In genomic region chr6:16727256-16727890, GRCm38 (mm10) we compare ENCODE assay signal across 14 mouse cellular contexts.
DNase-seq lines count a peak whose midpoint lies in the region; ATAC-seq and TF ChIP-seq lines count a peak whose summit lies in the region.
"Had no signal": no experiment of that assay in that cellular context is flagged by ENCODE, and none has a peak within 500 bp of the region (broad histone marks: within the 10 kb centered on the region; RNA-seq: fewer than 3 reads in every experiment).

No protein-coding gene starts in this region.

- 8% methylated on average over 13 of the region's 13 CpGs for WGBS in forebrain, embryonic 10.5 days
- 8% methylated on average over 13 of the region's 13 CpGs for WGBS in hindbrain, embryonic 14.5 days
- WGBS in midbrain, postnatal 0 days = 12% methylated on average over 13 of the region's 13 CpGs
- WGBS in intestine, embryonic 16.5 days = 44% methylated on average over 13 of the region's 13 CpGs

- H3K9ac ChIP-seq in hindbrain, embryonic 14.5 days = 0 out of 2 replicates have a peak overlapping the region, but pooled peaks have one; percentile 37
- no peak overlapping the region for H3K9ac ChIP-seq in midbrain, postnatal 0 days (replicated peaks; ENCODE audit: low read length, poor library complexity, severe bottlenecking)
- no peak overlapping the region for H3K9ac ChIP-seq in intestine, embryonic 16.5 days (ENCODE audit: low read depth, low read length)
- H3K9ac ChIP-seq: limb, embryonic 13.5 days; lung, embryonic 15.5 days had no signal

- H3K27me3 ChIP-seq in forebrain, embryonic 10.5 days (ENCODE audit: poor library complexity, severe bottlenecking) = peaks cover 19% of the 10 kb centered on the region; the same call in 1 of the 2 replicates
- no peaks in the 10 kb centered on the region for H3K27me3 ChIP-seq in hindbrain, embryonic 14.5 days (ENCODE audit: control insufficient read depth, insufficient read depth, low read length)
- H3K27me3 ChIP-seq in midbrain, postnatal 0 days (ENCODE audit: insufficient read depth, low read length) = no peaks in the 10 kb centered on the region
- no peaks in the 10 kb centered on the region for H3K27me3 ChIP-seq in intestine, embryonic 16.5 days (replicated peaks; ENCODE audit: control insufficient read depth, insufficient read depth, low read length)
- H3K27me3 ChIP-seq: limb, embryonic 13.5 days; lung, embryonic 15.5 days had no signal

- H3K36me3 ChIP-seq in forebrain, embryonic 10.5 days (replicated peaks) = no peaks in the 10 kb centered on the region
- no peaks in the 10 kb centered on the region for H3K36me3 ChIP-seq in hindbrain, embryonic 14.5 days (replicated peaks; ENCODE audit: control insufficient read depth, insufficient read depth)
- H3K36me3 ChIP-seq in midbrain, postnatal 0 days (ENCODE audit: insufficient read depth, low read length) = no peaks in the 10 kb centered on the region
- H3K36me3 ChIP-seq in intestine, embryonic 16.5 days (ENCODE audit: control insufficient read depth, insufficient read depth, low read length) = no peaks in the 10 kb centered on the region
- H3K36me3 ChIP-seq: limb, embryonic 13.5 days; lung, embryonic 15.5 days had no signal

- no peak for TF ChIP-seq CTCF in midbrain, postnatal 0 days (IDR thresholded peaks at IDR 0.05)

- ATAC-seq in hindbrain, embryonic 14.5 days (ENCODE audit: low FRiP score) = peak; percentile 91
- no peak for ATAC-seq in midbrain, postnatal 0 days (ENCODE audit: low FRiP score)
- ATAC-seq in intestine, embryonic 16.5 days = no peak

- peaks cover 31% of the 10 kb centered on the region for H3K4me1 ChIP-seq in forebrain, embryonic 10.5 days
- peaks cover 7% of the 10 kb centered on the region; the same call in 1 of the 2 replicates for H3K4me1 ChIP-seq in hindbrain, embryonic 14.5 days (replicated peaks; ENCODE audit: control insufficient read depth, insufficient read depth, low read length)
- no peaks in the 10 kb centered on the region for H3K4me1 ChIP-seq in midbrain, postnatal 0 days (ENCODE audit: insufficient read depth, low read length)
- H3K4me1 ChIP-seq in intestine, embryonic 16.5 days (ENCODE audit: control insufficient read depth, insufficient read depth, low read length) = no peaks in the 10 kb centered on the region; the same call in 1 of the 2 replicates
- H3K4me1 ChIP-seq: limb, embryonic 13.5 days; lung, embryonic 15.5 days had no signal

- peak overlapping the region; percentile 24; the same call in 1 of the 2 replicates for H3K4me3 ChIP-seq in forebrain, embryonic 10.5 days
- H3K4me3 ChIP-seq in hindbrain, embryonic 14.5 days (replicated peaks; ENCODE audit: low read length) = peak overlapping the region; percentile 4
- H3K4me3 ChIP-seq in midbrain, postnatal 0 days (ENCODE audit: low read depth, low read length) = no peak overlapping the region
- H3K4me3 ChIP-seq in intestine, embryonic 16.5 days (ENCODE audit: low read length) = no peak overlapping the region
- H3K4me3 ChIP-seq: erythroblast, embryonic 14.5 days; limb, embryonic 13.5 days; lung, embryonic 15.5 days had no signal

- DNase-seq in embryo, embryonic 10 days (ENCODE audit: low spot score) = peak; percentile 69
- peak; percentile 59 for DNase-seq in forebrain, embryonic 10.5 days (ENCODE audit: extremely low spot score, low spot score)
- DNase-seq in hindbrain, embryonic 14.5 days (ENCODE audit: low spot score) = peak; percentile 63
- peak; percentile 50 for DNase-seq in midbrain, postnatal 0 days (ENCODE audit: low spot score)
- DNase-seq in heart, adult 18-20 months = no peak
- DNase-seq in left cerebral cortex, adult 11 months (ENCODE audit: low spot score) = no peak
- DNase-seq in frontal cortex, adult 2 months (ENCODE audit: extremely low spot score in 1 of 2, low spot score in 1 of 2) = no peak
- DNase-seq: cerebellum, adult 9-11 months; gastrocnemius, postnatal 14 days; kidney, adult 18-20 months had no signal

- H3K9me3 ChIP-seq in forebrain, embryonic 10.5 days = no peaks in the 10 kb centered on the region
- H3K9me3 ChIP-seq in hindbrain, embryonic 14.5 days (ENCODE audit: control insufficient read depth, low read length) = no peaks in the 10 kb centered on the region
- H3K9me3 ChIP-seq in midbrain, postnatal 0 days (ENCODE audit: low read length) = no peaks in the 10 kb centered on the region
- no peaks in the 10 kb centered on the region for H3K9me3 ChIP-seq in intestine, embryonic 16.5 days (ENCODE audit: control insufficient read depth, low read length)
- H3K9me3 ChIP-seq: limb, embryonic 13.5 days; lung, embryonic 15.5 days had no signal

- H3K27ac ChIP-seq in forebrain, embryonic 10.5 days = peak overlapping the region; percentile 51; the same call in 1 of the 2 replicates
- H3K27ac ChIP-seq in hindbrain, embryonic 14.5 days = peak overlapping the region; percentile 70
- no peak overlapping the region for H3K27ac ChIP-seq in midbrain, postnatal 0 days (ENCODE audit: low read depth, low read length)
- H3K27ac ChIP-seq in intestine, embryonic 16.5 days (ENCODE audit: low read length) = no peak overlapping the region
- H3K27ac ChIP-seq: limb, embryonic 13.5 days; lung, embryonic 15.5 days had no signal

- peak overlapping the region; percentile 46 for H3K4me2 ChIP-seq in hindbrain, embryonic 14.5 days (replicated peaks)
- peak overlapping the region; percentile 13 for H3K4me2 ChIP-seq in midbrain, postnatal 0 days (ENCODE audit: low read depth, low read length, poor library complexity, severe bottlenecking)
- H3K4me2 ChIP-seq in intestine, embryonic 16.5 days (ENCODE audit: low read depth, low read length) = no peak overlapping the region
- H3K4me2 ChIP-seq: limb, embryonic 13.5 days; lung, embryonic 15.5 days had no signal

Comparison
In these comparisons a context has a peak if more than half of its experiments do, and no peak if none do; other contexts are left out.
1. DNase-seq: peak in embryo, embryonic 10 days (single experiment), forebrain, embryonic 10.5 days (single experiment), hindbrain, embryonic 14.5 days (single experiment) and midbrain, postnatal 0 days (single experiment); none in heart, adult 18-20 months (0 of 2), left cerebral cortex, adult 11 months (single experiment) and frontal cortex, adult 2 months (0 of 2).
2. H3K27ac ChIP-seq: peak in forebrain, embryonic 10.5 days (single experiment) and hindbrain, embryonic 14.5 days (single experiment); none in midbrain, postnatal 0 days (single experiment) and intestine, embryonic 16.5 days (single experiment).
3. H3K4me3 ChIP-seq: peak in forebrain, embryonic 10.5 days (single experiment) and hindbrain, embryonic 14.5 days (single experiment); none in midbrain, postnatal 0 days (single experiment) and intestine, embryonic 16.5 days (single experiment).